In the genomic region with DNA sequence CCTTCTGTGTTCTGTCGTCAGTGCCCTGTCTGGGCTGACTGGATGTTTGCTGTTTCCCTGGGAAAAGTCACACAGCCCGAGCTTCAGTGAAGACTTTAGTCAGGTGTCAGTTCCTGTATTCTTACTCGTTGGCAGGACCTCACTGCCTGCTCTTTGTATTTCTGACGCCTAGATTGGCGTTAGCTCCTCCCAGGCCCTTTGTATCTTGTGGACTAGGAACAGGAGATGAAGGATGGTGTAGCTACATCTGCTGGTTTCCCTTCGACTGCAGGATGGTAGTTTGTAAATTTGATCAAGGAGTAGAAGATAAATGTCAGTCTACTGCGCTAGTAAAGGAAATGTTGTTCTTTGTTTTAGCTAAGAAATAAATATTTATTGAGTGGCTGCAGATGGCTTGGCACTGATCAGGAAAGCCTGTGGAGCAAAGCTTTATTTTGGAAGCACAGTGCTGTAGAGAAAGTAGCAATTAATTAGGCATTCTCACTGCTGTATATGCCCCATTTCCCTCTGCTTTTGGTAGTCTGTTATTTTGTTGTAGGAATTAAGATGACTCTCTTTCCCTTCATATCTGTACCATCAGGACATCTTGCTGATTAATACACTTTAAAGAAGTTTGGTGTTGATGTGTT, we compare ENCODE assay signal across 21 mouse cellular contexts.
DNase-seq lines count a peak whose midpoint lies in the region; ATAC-seq and TF ChIP-seq lines count a peak whose summit lies in the region.
"Had no signal": no experiment of that assay in that cellular context is flagged by ENCODE, and none has a peak within 500 bp of the region (broad histone marks: within the 10 kb centered on the region; RNA-seq: fewer than 3 reads in every experiment).

No protein-coding gene starts in this region.

- no peak for TF ChIP-seq EP300 in lung, postnatal 0 days (IDR thresholded peaks at IDR 0.05)

- 23% methylated on average over 7 of the region's 7 CpGs for WGBS in forebrain, embryonic 14.5 days
- 53% methylated on average over 7 of the region's 7 CpGs for WGBS in forebrain, embryonic 10.5 days
- 25% methylated on average over 7 of the region's 7 CpGs for WGBS in hindbrain, postnatal 0 days
- WGBS in hindbrain, embryonic 16.5 days, result 26% methylated on average over 7 of the region's 7 CpGs
- 15% methylated on average over 7 of the region's 7 CpGs for WGBS in lung, postnatal 0 days
- 54% methylated on average over 7 of the region's 7 CpGs for WGBS in liver, embryonic 11.5 days

- H3K36me3 ChIP-seq in forebrain, embryonic 14.5 days (ENCODE audit: control insufficient read depth, insufficient read depth, low read length), result 0 out of 2 replicates have a peak, but pooled peaks cover 5% of the 10 kb centered on the region
- peaks cover 46% of the 10 kb centered on the region for H3K36me3 ChIP-seq in forebrain, embryonic 10.5 days (replicated peaks)
- H3K36me3 ChIP-seq in hindbrain, postnatal 0 days (ENCODE audit: insufficient read depth, low read length), result peaks cover 17% of the 10 kb centered on the region; the same call in 1 of the 2 replicates
- H3K36me3 ChIP-seq in hindbrain, embryonic 16.5 days (ENCODE audit: control insufficient read depth, insufficient read depth, low read length), result peaks cover 11% of the 10 kb centered on the region
- no peaks in the 10 kb centered on the region for H3K36me3 ChIP-seq in lung, postnatal 0 days (ENCODE audit: insufficient read depth, low read length)
- peaks cover 5% of the 10 kb centered on the region; the same call in 1 of the 2 replicates for H3K36me3 ChIP-seq in liver, embryonic 11.5 days (ENCODE audit: control insufficient read depth, insufficient read depth, low read length)

- no peak overlapping the region for H3K27ac ChIP-seq in forebrain, embryonic 14.5 days (ENCODE audit: low read depth, low read length)
- no peak overlapping the region for H3K27ac ChIP-seq in forebrain, embryonic 10.5 days
- H3K27ac ChIP-seq in hindbrain, postnatal 0 days, result no peak overlapping the region
- no peak overlapping the region for H3K27ac ChIP-seq in hindbrain, embryonic 16.5 days (ENCODE audit: low read depth, low read length)
- no peak overlapping the region for H3K27ac ChIP-seq in lung, postnatal 0 days (ENCODE audit: low read length)
- H3K27ac ChIP-seq in liver, embryonic 11.5 days (ENCODE audit: low read depth, low read length), result no peak overlapping the region
- H3K27ac ChIP-seq: embryonic facial prominence, embryonic 12.5 days; heart, embryonic 13.5 days; hindbrain, embryonic 15.5 days had no signal

- TF ChIP-seq CTCF in hindbrain, postnatal 0 days (IDR thresholded peaks at IDR 0.05; ENCODE audit: low read depth), result no peak
- TF ChIP-seq CTCF in lung, postnatal 0 days (IDR thresholded peaks at IDR 0.05), result no peak

- no peaks in the 10 kb centered on the region for H3K27me3 ChIP-seq in forebrain, embryonic 14.5 days (replicated peaks; ENCODE audit: control insufficient read depth, insufficient read depth, low read length)
- H3K27me3 ChIP-seq in forebrain, embryonic 10.5 days (ENCODE audit: poor library complexity, severe bottlenecking), result no peaks in the 10 kb centered on the region
- H3K27me3 ChIP-seq in hindbrain, postnatal 0 days (ENCODE audit: insufficient read depth, low read length), result no peaks in the 10 kb centered on the region
- H3K27me3 ChIP-seq in hindbrain, embryonic 16.5 days (replicated peaks; ENCODE audit: control insufficient read depth, insufficient read depth, low read length), result no peaks in the 10 kb centered on the region
- H3K27me3 ChIP-seq in lung, postnatal 0 days (replicated peaks; ENCODE audit: insufficient read depth, low read length), result no peaks in the 10 kb centered on the region
- H3K27me3 ChIP-seq in liver, embryonic 11.5 days (replicated peaks; ENCODE audit: control insufficient read depth, insufficient read depth, low read length), result no peaks in the 10 kb centered on the region
- H3K27me3 ChIP-seq: CH12.LX; embryonic facial prominence, embryonic 12.5 days; heart, embryonic 13.5 days; hindbrain, embryonic 15.5 days; Patski had no signal

- ATAC-seq in forebrain, embryonic 14.5 days, result peak; percentile 40; the same call in 1 of the 2 replicates
- ATAC-seq in hindbrain, postnatal 0 days, result no peak
- no peak for ATAC-seq in hindbrain, embryonic 16.5 days
- ATAC-seq in lung, postnatal 0 days, result peak; percentile 23; the same call in 1 of the 2 replicates
- no peak for ATAC-seq in liver, embryonic 11.5 days (replicated peaks; ENCODE audit: low FRiP score)
- ATAC-seq: activated CD4-positive, CD25-positive, alpha-beta regulatory T cell, adult 4 months; Patski had no signal

- no peak overlapping the region for H3K4me3 ChIP-seq in forebrain, embryonic 14.5 days (ENCODE audit: low read depth, low read length)
- H3K4me3 ChIP-seq in forebrain, embryonic 10.5 days, result no peak overlapping the region
- H3K4me3 ChIP-seq in hindbrain, postnatal 0 days (ENCODE audit: low read length), result no peak overlapping the region
- no peak overlapping the region for H3K4me3 ChIP-seq in hindbrain, embryonic 16.5 days (ENCODE audit: low read length)
- H3K4me3 ChIP-seq in lung, postnatal 0 days (ENCODE audit: low read depth, low read length), result no peak overlapping the region
- H3K4me3 ChIP-seq in liver, embryonic 11.5 days (ENCODE audit: low read depth, low read length), result no peak overlapping the region
- H3K4me3 ChIP-seq: embryonic facial prominence, embryonic 12.5 days; heart, embryonic 13.5 days; hindbrain, embryonic 15.5 days had no signal

- peak; percentile 30 for DNase-seq in forebrain, embryonic 14.5 days (ENCODE audit: low spot score)
- DNase-seq in forebrain, embryonic 10.5 days (ENCODE audit: extremely low spot score, low spot score), result no peak
- DNase-seq in hindbrain, postnatal 0 days (ENCODE audit: low spot score), result peak; percentile 3
- no peak for DNase-seq in lung, postnatal 0 days (ENCODE audit: low spot score)
- no peak for DNase-seq in lung, adult 18-20 months
- DNase-seq in liver, embryonic 11.5 days (ENCODE audit: low spot score), result no peak
- DNase-seq: adrenal gland, postnatal 14 days; cerebellum, adult 11 months; cerebellum, adult 8-10 months; cerebellum, postnatal 14 days; gastrocnemius, postnatal 36 days; heart, adult 11 months; heart, postnatal 36 days; kidney, adult 2 months had no signal

- no peak overlapping the region for H3K4me2 ChIP-seq in forebrain, embryonic 14.5 days (ENCODE audit: low read length)
- H3K4me2 ChIP-seq in hindbrain, postnatal 0 days (ENCODE audit: low read depth, low read length), result no peak overlapping the region
- H3K4me2 ChIP-seq in hindbrain, embryonic 16.5 days (ENCODE audit: low read length), result no peak overlapping the region
- H3K4me2 ChIP-seq in lung, postnatal 0 days (replicated peaks; ENCODE audit: low read depth, low read length), result no peak overlapping the region
- H3K4me2 ChIP-seq in liver, embryonic 11.5 days, result no peak overlapping the region
- H3K4me2 ChIP-seq: embryonic facial prominence, embryonic 12.5 days; heart, embryonic 13.5 days; hindbrain, embryonic 15.5 days had no signal

- H3K9me3 ChIP-seq in forebrain, embryonic 14.5 days (replicated peaks; ENCODE audit: control insufficient read depth, low read length), result no peaks in the 10 kb centered on the region
- no peaks in the 10 kb centered on the region for H3K9me3 ChIP-seq in forebrain, embryonic 10.5 days
- no peaks in the 10 kb centered on the region for H3K9me3 ChIP-seq in hindbrain, postnatal 0 days (ENCODE audit: low read length)
- H3K9me3 ChIP-seq in hindbrain, embryonic 16.5 days (ENCODE audit: control insufficient read depth, low read length), result no peaks in the 10 kb centered on the region
- H3K9me3 ChIP-seq in lung, postnatal 0 days (ENCODE audit: low read length), result no peaks in the 10 kb centered on the region
- no peaks in the 10 kb centered on the region for H3K9me3 ChIP-seq in liver, embryonic 11.5 days (ENCODE audit: control insufficient read depth, low read length)
- H3K9me3 ChIP-seq: embryonic facial prominence, embryonic 12.5 days; heart, embryonic 13.5 days; hindbrain, embryonic 15.5 days had no signal

- H3K9ac ChIP-seq in forebrain, embryonic 14.5 days (ENCODE audit: low read length), result no peak overlapping the region
- no peak overlapping the region for H3K9ac ChIP-seq in hindbrain, postnatal 0 days (replicated peaks; ENCODE audit: low read length)
- no peak overlapping the region for H3K9ac ChIP-seq in hindbrain, embryonic 16.5 days (ENCODE audit: low read depth, low read length)
- no peak overlapping the region for H3K9ac ChIP-seq in lung, postnatal 0 days (replicated peaks; ENCODE audit: low read depth)
- H3K9ac ChIP-seq in liver, embryonic 11.5 days (ENCODE audit: low read depth, low read length), result no peak overlapping the region
- H3K9ac ChIP-seq: embryonic facial prominence, embryonic 12.5 days; heart, embryonic 13.5 days; hindbrain, embryonic 15.5 days had no signal

- no peaks in the 10 kb centered on the region for H3K4me1 ChIP-seq in forebrain, embryonic 14.5 days (ENCODE audit: control insufficient read depth, insufficient read depth, low read length)
- no peaks in the 10 kb centered on the region; the same call in 1 of the 2 replicates for H3K4me1 ChIP-seq in forebrain, embryonic 10.5 days
- H3K4me1 ChIP-seq in hindbrain, postnatal 0 days (ENCODE audit: insufficient read depth, low read length), result no peaks in the 10 kb centered on the region
- no peaks in the 10 kb centered on the region for H3K4me1 ChIP-seq in hindbrain, embryonic 16.5 days (ENCODE audit: control insufficient read depth, insufficient read depth, low read depth, low read length)
- H3K4me1 ChIP-seq in lung, postnatal 0 days (ENCODE audit: insufficient read depth, low read depth, low read length), result peaks cover 3% of the 10 kb centered on the region; the same call in 1 of the 2 replicates
- no peaks in the 10 kb centered on the region for H3K4me1 ChIP-seq in liver, embryonic 11.5 days (replicated peaks; ENCODE audit: control insufficient read depth, insufficient read depth, low read length)
- H3K4me1 ChIP-seq: embryonic facial prominence, embryonic 12.5 days; hindbrain, embryonic 15.5 days had no signal

Comparison
In these comparisons a context has a peak if more than half of its experiments do, and no peak if none do; other contexts are left out.
1. DNase-seq: peak in forebrain, embryonic 14.5 days (single experiment) and hindbrain, postnatal 0 days (single experiment); none in forebrain, embryonic 10.5 days (single experiment), lung, postnatal 0 days (single experiment), lung, adult 18-20 months (0 of 2) and liver, embryonic 11.5 days (single experiment).
2. ATAC-seq: peak in forebrain, embryonic 14.5 days (single experiment) and lung, postnatal 0 days (single experiment); none in hindbrain, postnatal 0 days (single experiment), hindbrain, embryonic 16.5 days (single experiment) and liver, embryonic 11.5 days (single experiment).